Mouse (Mus musculus) adrenal gland, postnatal 14 days (tissue): ENCODE data around the gene Sv2a. TPM values are rescaled to one million over a fixed set of nuclear protein-coding genes. Genes with fewer than 3 reads are reported as not detected.

Source experiments
- microRNA-seq, 2 experiments: library from miRNA; unstranded; fragments of <30 nt; microRNA quantifications; one replicate each; pipeline ENCODE4 v1.2.0; 2021
- total RNA-seq: library from RNA; stranded (reverse); gene quantifications from 2 replicates; pipeline ENCODE4 v1.2.3, GENCODE M21; 2021

Gene Sv2a
- total RNA-seq, 1 experiment from 2014 or later = 9.0 TPM

Small RNA genes within 50 kb of the gene (microRNA-seq; reads per million reads assigned to microRNA genes)
- gene Gm44492 (0 reads per million in 2 experiments), gene Gm47311 (0 reads per million in 2 experiments)

Other genes with a start within 250 kb of the Sv2a start
- 29.4 and 47.2 TPM in 2 replicates for gene Plekho1, start 185.2 kb upstream of the Sv2a start, total RNA-seq
- gene Vps45, start 122.7 kb upstream of the Sv2a start, total RNA-seq = 27.0 and 31.1 TPM in 2 replicates
- gene Otud7b, start 76.6 kb upstream of the Sv2a start, total RNA-seq = 31.8 and 40.8 TPM in 2 replicates
- 9.3 and 15.6 TPM in 2 replicates for gene Mtmr11, start 19.1 kb upstream of the Sv2a start, total RNA-seq
- gene Sf3b4, start 8.8 kb upstream of the Sv2a start, total RNA-seq = 52.0 and 57.5 TPM in 2 replicates
- 33.1 and 33.2 TPM in 2 replicates for gene Bola1, start 38.6 kb downstream of the Sv2a start, total RNA-seq
- gene Hist2h2ab, start 38.7 kb downstream of the Sv2a start, total RNA-seq = 14.3 and 17.6 TPM in 2 replicates
- gene Hist2h2ac, start 39.7 kb downstream of the Sv2a start, total RNA-seq = 128 and 146 TPM in 2 replicates
- 9.0 and 12.3 TPM in 2 replicates for gene Hist2h2be, start 40.0 kb downstream of the Sv2a start, total RNA-seq
- gene Hist2h3c2, start 58.0 kb downstream of the Sv2a start, total RNA-seq = 93.4 and 148 TPM in 2 replicates
- gene Hist2h2aa2, start 59.1 kb downstream of the Sv2a start, total RNA-seq = 733 and 750 TPM in 2 replicates
- 53.5 and 61.0 TPM in 2 replicates for gene Hist2h2aa1, start 64.3 kb downstream of the Sv2a start, total RNA-seq
- gene Hist2h3c1, start 65.5 kb downstream of the Sv2a start, total RNA-seq = 3.1 and 3.8 TPM in 2 replicates
- gene Hist2h4, start 82.2 kb downstream of the Sv2a start, total RNA-seq = 54.1 and 56.9 TPM in 2 replicates
- 357 and 406 TPM in 2 replicates for gene Hist2h3b, start 87.5 kb downstream of the Sv2a start, total RNA-seq
- gene Hist2h2bb, start 88.6 kb downstream of the Sv2a start, total RNA-seq = 370 and 432 TPM in 2 replicates
- gene Fcgr1, start 112.8 kb downstream of the Sv2a start, total RNA-seq = 0.56 and 1.3 TPM in 2 replicates